Mouse (Mus musculus) heart, adult 11 months (tissue): ENCODE results near the gene Cmtm3.

Source experiments
- DNase-seq: peaks from one replicate; pipeline ENCODE4 v3.0.0; 2022

The Cmtm3 gene

DNA sequence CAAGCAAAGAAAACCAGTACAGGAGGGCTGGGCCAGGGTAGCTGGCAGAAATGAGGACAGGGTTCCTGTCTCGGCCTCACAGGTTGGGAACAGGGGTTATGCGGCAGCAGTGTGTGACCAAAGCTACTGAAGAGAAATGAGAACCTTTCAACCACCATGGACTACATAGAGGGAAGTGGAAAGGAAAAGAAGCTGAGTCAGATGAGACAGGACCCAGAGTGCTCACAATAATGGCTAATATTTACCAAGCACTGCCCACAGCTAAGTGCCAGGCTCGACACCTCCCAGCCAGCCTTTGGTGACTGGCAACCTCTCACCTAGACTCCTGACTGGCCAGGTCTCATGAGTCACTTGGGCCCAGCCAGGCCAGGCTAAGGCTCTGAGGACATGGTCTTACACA is 44.8 kb downstream of the Cmtm3 start:
- peak; percentile 93 for DNase-seq

DNA sequence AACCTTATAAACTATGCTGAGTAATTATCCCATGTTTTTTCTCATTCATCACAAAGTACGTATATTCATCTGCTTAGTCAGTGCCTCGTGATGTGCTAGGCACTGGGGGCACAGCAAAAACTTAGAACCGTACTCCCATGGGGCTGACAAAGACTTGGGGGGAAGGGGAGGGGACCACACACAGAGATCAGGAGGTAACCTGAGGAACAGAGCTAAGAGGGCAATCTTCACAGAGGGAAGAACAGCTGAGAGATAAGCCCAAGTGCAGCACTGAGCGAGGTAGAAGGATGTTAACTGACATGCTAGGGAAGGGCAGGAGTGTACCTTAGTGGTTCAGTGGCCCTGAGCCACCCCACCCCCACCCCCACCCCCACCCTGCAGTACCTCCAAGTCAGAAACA is 47.5 kb downstream of the Cmtm3 start:
- no peak for DNase-seq

DNA sequence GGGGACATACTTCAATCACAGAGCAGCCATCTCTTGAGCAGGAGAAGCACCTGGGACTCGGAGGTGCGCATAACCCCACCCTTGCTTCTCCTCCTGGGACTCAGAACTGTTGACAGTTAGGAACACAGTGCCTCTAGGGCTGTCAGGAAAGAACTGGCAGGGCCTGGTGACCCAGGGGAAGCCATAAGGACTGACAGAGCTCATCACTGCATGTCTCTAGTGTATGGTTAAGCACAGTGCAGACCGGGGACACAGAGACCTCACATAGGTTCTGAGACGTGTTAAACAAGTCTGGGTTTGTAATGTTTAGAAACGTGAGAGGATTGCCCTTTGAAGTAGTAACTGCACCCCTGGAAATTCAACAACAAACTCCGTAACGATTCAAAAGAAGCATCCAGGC is 48.3 kb downstream of the Cmtm3 start:
- DNase-seq = no peak

DNA sequence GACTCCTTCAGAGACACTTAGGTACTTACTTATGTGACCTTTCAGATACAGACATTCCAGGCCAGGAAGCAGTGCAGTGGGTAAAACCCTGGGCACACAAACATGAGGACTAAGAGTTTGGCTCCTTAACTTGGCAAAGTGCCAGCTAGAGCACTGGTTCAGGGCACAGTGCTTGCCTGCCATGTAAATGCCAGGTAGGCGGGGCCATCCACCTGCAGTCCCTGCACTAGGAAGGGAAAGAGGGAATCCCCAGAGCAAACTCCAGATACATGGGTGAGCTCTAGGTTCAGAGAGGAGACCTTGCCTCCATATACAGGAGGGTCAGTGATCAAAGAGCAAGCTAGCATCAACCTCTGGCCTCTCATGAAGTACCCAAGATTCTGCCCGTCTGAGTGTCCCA is 48.8 kb downstream of the Cmtm3 start:
- DNase-seq = peak; percentile 92

DNA sequence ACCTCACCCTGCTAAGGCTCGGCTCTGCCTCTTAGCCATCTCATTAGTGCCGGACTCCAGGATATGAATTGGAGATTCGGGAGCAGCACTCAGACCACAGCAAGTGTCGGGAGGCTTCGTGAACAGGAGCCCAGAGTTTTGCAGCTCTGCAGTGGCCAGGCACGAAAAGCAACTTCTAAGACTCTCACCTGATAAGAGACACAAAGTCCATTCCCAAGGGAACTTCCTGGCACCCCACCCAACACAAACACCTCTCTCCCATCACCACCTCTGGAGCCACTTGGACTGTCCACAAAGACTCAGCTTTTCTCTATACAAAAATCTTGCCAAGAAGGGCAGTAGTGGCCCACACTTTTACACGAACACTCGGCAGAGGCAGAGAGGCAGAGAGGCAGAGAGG is 51.0 kb downstream of the Cmtm3 start:
- no peak for DNase-seq

DNA sequence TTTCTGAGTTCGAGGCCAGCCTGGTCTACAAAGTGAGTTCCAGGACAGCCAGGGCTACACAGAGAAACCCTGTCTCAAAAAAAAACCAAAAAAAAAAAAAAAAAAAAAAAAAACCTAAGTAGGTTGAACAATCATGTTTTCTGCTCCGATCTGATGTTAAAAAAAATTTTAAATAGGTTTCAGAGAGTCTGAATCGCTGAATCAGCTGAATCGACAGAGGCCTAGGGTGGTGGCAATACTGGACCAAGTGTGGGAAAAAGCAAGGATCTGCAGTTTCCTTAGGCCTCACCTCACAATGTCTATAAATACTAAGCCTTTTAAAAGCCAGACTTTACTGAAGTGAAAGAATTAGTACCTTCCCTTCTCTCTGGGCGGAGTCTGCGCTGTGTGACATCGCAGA is 53.9 kb downstream of the Cmtm3 start:
- no peak for DNase-seq

DNA sequence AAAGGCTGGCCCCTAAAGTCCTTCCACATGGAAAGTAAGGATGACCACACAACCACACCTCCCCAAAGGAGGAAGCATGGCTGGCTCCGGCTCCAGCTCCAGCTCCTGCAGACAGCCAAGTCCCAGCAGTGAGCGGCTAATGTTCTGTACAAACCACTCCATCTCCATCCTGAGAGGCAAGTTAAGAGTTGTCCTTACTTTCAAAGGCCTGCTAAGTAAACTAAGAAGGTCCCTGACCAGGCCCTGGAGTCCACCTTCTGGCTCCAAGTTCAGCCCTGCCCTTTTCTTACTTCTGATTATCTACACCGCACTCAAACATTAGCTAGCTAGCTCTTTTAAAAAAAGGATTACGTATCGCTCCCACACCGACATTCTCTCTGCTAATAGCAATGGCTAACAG is 54.6 kb downstream of the Cmtm3 start:
- no peak for DNase-seq

DNA sequence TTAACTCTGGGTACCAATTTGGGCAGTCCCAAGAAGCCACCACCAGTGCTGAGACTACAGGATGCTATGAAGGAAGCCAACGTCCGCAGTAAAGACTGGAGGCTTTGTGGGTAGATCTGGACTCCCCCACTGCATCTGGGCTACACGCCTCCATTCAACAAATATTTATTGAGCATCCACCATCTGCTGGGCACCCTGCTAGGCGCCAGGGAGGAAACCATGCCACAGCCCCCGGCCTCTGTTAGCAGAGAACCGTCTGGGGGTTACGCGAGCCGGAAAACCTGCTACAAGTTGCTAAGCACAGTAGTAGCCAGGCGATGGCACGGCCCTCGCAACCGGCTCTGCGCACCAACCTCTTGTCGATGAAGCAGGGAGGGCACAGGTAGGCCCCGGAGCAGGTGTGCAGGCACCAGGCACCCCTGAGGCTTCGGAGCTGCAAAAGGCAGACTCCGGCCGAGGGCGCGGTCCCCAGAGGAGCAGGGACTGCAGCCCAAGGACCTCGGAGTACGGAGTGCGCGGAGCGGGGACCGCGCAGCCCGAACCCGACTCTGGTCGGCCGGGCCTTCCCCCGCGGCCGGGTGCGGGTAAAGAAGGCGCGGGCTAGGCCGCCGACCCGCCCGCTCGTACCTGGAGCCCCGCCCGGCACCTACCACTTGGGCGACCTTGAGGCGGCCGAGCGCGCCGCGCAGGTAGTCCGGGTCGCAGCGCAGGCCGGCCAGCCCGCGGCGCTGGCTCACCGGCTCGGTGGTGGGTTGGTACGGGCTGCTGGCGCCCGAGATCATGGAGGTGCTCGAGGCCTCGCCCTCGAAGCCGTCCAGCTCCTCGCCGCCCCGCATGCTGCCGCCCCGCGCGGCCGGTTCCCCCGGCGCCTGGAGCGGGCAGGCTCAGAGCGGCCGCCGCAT is 55.8 kb downstream of the Cmtm3 start:
- peak; percentile 96 for DNase-seq

DNA sequence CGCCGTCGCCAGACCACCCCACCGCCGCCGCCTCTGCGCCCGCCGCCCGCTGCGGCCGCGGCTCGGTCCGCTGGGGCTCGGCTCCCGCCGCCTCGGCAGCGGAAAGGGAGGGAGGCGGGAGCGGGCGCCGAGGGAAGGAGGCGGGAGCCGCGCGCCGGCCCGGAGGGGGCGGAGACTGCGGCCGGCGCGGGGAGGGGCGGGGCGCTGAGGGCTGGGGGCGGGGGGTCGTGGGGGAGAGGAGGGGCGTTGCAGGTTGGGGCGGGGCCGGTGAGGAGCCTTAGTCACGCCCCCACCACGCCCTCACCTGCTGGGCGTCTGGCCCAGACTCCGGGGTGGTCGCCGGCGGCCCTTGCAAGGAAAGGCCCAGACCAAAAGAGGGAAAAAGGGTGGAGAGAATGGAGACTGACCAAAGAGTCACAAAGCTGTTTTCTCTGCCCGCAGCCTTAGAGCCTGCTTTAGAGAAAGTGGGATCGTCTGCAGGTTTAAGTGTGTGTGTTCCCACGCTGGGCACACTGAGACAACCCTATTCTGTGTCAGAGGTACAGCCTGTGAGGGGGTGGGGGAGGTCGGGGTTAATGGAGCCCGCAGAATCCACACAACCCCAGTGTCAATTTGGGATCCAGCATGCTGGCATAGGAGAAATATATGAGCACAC is 56.6 kb downstream of the Cmtm3 start, which contains the start of gene Cmtm4:
TSS of gene Cmtm4 (minus strand) at position 105 of the 655 bp plus-strand sequence.
- peak; percentile 96 for DNase-seq
